Mouse (Mus musculus): ENCODE data around the gene Gpr108.

GRCm38 (mm10) chr17:57275997-57276351, 27.7 kb upstream of the Gpr108 start:
- TF ChIP-seq POLR2A (IDR thresholded peaks at IDR 0.05; ENCODE audit: insufficient read depth, low read length) (no peak), EP300 (IDR thresholded peaks at IDR 0.05; ENCODE audit: insufficient read depth, low read depth, low read length) (no peak)

Measured in ES-Bruce4 (cell line).